Mouse (Mus musculus) 3134 (cell line): ENCODE measurements at regions not wholly inside any gene's neighbourhood (a gene's known extent, or its start where the extent isn't known, plus 50 kb on each side); places are given as distances from the start of the nearest gene placed in this dataset.

ENCODE experiments used
- DNase-seq: peaks from one replicate; pipeline ENCODE4 v3.0.0-alpha.2; 2011; ENCODE audit warnings: low spot score; ENCODE audit not compliant: insufficient read length; ENCODE audit errors: extremely low read depth

DNA sequence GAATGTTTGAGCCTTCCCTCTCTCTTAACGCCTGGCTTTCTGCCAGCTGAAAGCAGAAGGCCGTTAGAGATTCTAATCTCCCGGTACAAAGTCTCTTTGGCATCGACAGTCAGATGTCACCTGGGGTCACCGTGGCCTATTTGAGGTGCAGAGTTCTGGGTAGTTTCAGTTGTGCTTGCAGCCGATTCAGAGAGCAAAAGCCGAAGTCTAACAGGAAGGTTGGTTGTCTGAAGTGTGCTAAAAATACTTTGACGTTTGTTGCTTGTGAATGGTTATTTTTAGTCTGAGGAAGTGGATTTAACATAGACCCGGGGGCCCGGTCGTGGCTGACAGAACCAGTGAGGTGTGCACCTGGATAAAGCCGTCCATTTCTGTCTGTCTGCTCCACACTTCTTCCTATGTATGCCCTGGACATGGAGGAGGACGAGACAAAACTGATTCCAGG is 281.2 kb downstream of the Cd83 start:
- DNase-seq = no peak

DNA sequence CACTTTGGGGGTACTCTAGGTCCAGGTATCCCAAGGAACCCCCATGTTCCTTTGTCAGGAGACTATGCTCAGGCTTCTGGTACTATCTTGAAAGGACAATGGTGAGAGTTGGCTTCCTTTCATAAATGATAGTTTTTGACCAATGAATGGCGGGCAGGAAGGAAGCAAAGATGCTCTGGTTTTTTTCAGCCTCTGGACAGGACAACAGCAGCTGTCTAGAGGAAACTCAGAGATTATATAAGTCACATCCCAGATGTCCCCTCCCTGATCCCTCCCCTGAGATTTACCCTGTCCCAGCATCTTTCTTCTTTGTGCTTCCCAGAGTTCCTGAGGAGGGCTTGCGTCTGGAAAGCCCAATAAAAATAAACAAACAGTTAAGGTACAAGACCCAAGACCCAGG is 282.7 kb downstream of the Cd83 start:
- no peak for DNase-seq

DNA sequence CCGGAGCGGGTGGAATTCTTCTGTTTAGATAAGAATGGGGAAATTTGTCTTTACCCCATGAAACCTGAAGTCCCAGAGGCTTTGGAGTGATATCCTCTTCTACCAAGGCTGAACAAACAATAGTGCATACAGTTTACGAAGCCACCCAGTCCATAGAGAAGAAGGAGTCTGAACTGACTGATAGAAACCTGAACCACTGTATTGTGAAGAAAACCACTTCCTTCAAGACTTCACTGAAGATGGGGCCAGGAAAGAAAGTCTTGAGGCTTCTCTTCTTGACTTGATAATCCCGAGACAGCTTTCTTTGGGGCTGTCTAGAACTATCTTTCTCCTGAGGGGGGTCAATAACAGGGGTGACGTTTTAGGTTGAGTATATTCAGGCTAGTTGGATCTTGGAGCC is 284.4 kb downstream of the Cd83 start:
- DNase-seq = no peak

GRCm38 (mm10) chr13:44073122-44073521 is 288.5 kb downstream of the Cd83 start:
- DNase-seq = no peak

GRCm38 (mm10) chr13:44074172-44074571 is 289.6 kb downstream of the Cd83 start:
- no peak for DNase-seq

- no peak for DNase-seq
Observed at GRCm38 (mm10) chr13:44077022-44077421, 292.4 kb downstream of the Cd83 start.

DNA sequence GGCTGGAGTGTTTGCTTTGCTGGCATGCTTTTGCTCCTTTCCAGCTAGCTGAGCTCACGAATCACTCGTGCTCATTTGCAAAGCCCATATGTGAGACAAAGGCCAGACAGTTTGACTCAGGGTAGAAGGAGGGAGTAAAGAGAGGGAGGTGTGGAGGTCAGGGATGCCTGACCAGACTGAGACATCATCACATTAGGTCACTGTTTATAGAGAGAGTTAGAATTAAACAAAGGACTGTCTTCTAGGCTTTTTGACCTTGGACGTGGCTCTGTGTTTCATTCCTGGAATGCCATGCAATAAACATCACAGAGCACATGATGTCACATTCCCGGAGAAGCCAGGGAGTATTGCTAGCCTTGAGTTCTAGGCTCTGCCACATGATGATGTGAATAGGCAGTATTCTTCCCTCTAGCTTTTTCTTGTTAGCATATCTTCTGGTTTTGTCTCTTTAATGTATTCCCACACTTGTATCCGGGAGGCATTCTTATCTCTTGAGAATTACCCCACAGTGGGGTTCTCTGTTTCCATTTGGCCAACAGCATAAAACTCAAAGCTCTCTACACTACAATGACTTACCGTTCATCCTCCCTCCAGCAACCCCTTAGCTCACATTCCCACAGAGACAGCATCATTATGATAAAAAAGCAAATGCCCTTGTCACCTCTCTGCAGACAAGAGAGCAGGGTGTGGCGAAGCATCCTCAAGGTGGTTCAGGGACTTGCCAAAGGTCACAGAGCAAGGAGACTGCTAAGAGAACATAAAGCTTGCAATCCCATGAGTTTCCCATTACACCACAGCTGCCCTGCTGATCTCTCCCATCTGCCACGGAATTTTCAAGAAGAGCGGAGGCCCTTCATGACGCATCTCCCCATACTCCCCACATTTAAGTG is 301.3 kb downstream of the Cd83 start:
- no peak for DNase-seq

- no peak for DNase-seq
Observed at GRCm38 (mm10) chr13:44086801-44087200, 302.2 kb downstream of the Cd83 start.

DNA sequence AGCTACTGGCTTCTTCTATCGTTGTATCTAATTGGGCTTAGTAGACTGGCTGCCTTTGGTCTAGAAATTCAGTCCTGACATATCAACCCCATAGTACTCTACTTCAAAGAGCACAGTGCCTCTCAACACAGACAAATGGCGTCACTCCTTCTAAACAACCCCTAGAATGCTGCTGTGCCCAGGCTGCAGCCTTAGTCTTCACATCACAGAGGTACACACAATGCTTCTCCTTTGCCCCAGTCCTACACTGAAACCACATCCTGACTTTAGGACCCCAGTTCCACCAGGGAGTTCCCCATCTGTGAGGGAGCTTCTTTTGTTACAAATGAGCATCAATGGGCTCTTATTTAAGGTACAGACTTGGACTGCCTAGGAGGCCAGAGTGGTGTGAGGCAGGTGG is 312.6 kb downstream of the Cd83 start:
- no peak for DNase-seq

DNA sequence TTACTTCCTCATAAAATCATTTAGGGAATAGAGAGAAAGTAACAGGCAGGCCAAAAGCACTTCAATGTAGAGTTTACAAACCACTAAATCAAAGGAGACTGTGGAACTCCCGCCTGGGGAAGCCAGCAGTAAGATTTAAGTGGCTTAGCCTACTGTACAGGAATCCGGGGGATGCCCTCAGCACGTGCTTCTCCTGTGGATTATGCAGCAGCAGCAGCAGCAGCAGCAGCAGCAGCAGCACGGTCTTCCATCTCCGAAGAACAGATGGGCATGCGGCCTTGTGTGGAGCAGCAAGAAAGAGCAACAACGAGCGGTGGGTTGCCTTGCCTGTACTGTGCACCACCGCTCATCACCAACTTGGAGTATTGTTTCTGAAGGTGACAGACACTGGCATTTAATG is 314.9 kb downstream of the Cd83 start:
- DNase-seq = no peak

DNA sequence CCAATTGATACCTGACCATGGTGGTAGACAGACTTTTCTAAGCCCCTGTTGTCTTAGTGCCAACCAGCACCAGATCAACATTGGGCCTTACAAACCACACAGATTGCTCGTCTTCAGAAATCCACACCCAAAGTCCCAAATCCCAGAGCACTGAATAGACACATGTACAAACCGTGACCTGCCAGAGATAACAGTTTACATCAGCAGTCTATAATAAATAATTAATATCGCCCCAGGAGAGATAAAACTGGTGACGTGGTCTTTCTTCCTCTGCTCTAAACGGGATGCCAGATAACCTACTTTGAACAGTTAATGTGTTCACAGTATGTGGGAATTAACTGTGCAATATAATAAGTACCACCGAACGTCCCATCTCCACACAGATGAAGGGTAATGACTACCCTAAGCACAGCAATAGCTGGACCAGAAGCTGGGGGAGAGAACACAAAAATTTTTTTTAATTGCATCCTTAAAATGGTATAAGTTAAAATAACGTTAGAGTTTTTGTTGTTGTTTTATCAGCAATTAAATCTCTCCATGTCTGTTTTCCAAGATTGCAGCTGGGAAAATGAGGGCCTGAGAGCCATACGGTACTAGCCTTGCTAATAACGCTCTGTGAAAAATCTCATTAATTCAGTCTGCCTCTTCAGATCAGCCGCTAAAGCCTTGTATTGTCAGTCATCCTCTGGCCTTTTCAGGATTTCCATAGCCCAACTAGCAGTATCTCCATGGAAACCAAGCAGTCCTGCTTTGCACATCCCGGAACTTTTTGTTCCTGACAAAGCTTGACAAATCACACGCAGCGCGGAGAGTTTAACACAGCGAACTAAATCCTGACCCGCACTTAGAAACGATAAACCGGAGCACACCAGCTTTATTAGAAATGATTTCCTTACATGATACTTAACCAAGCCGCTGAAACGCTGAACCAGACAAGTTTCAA is 315.8 kb downstream of the Cd83 start:
- DNase-seq = no peak

- no peak for DNase-seq
Observed at GRCm38 (mm10) chr13:44101161-44101560, 316.6 kb downstream of the Cd83 start.

DNA sequence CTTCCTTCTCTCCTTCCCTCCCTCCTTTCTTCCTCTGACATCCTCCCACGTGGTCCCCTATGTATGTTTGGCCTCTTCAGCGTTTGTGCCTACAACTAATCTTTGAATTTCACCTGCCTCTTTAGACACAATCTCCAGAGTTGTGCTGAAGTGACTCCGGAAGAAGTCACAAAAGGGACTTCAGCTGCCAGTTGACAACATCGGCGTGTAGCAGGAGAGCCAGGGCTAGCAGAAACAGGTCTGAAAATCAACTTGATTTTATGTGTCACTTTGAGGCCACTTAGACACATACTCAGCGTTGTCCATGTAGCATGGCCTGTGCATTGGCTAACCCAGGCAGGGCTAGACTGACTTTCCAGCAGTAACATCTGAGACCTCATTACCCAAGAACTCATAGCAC is 317.2 kb downstream of the Cd83 start:
- DNase-seq = no peak

GRCm38 (mm10) chr13:44102257-44102656 is 317.7 kb downstream of the Cd83 start:
- DNase-seq = no peak

GRCm38 (mm10) chr13:44103340-44103739 is 318.8 kb downstream of the Cd83 start:
- DNase-seq = no peak

GRCm38 (mm10) chr13:44105161-44105560 is 320.6 kb downstream of the Cd83 start:
- DNase-seq = no peak

DNA sequence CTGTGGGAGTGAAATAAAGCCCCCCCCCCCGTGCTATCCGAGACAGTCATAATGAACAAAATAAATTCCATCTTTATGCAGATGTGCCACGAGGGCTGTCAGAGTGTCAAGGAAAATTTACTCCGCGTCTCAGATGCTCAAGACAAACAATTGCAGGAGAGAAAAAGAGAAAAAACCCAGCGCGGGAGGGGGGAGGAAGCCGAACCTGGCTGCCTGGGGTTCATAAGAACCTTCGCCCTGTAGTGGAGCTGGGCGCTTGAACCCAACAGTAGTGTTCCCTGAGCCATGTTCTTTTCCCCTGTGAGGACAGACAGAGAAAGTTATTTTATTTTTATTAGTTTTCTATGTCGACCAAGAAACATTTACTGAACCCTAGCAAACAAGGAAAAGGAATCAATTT is 324.1 kb downstream of the Cd83 start:
- no peak for DNase-seq

GRCm38 (mm10) chr13:44113043-44113442 is 328.5 kb downstream of the Cd83 start:
- no peak for DNase-seq

DNA sequence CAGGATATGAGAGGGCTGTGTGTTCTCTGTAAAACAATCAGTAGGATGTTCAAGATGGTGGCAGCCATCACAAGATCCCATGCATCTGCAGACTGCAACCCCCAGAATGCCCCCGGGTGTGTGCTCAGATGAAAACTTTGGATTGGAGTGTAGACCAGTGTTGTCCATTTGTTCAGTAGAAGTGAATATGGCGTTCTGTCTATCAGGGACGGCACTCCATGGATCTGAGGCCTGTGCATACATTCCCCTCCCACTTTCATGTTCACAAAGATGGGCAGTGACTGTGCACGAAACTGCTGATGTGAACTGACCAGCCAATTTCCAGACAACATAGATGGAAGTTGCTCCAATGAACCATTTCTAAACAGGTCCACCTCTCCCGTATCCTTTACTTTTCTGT is 330.3 kb downstream of the Cd83 start:
- DNase-seq = no peak

GRCm38 (mm10) chr13:44117841-44118240 is 333.3 kb downstream of the Cd83 start:
- DNase-seq = no peak

DNA sequence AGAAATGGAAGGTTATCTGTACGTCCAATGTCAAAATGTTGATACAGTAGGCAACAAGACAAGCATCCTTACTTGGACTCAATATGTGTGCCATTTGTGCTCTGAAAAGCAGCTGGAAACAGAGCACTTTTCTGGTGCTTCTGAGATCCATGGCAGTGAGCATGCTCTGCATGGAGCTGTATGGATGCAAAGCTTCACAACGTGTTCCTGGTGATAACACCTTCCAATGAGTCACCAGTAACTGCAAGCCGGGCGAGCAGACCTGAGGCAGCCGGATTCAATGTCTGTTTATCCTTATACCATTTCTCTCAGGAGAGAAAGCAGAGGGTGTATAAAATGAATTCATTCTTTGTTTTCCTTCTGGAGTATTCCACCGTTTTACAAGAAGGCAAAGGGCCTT is 334.3 kb downstream of the Cd83 start:
- no peak for DNase-seq
